Mouse (Mus musculus) Patski (cell line): Measurements from ENCODE around the gene Fsd1. TPM values are rescaled to one million over a fixed set of nuclear protein-coding genes. Genes with fewer than 3 reads are reported as not detected.

Source experiments
- ATAC-seq: fragments of 100-300 bp; one replicate; pipeline ENCODE4 v1.8.0; 2021
- CTCF ChIA-PET: fragments of 350-600 bp; sonication (Branson Sonifier 250); formaldehyde crosslinking; loops from one replicate; lab custom pipeline; 2022; ENCODE audit warnings: inconsistent platforms; lab: Charles Lee
- POLR2A ChIA-PET: fragments of 350-600 bp; sonication (Branson Sonifier 250); formaldehyde crosslinking; loops from one replicate; lab custom pipeline; 2022; ENCODE audit warnings: antibody characterized with exemption, inconsistent platforms; lab: Charles Lee
- DNase-seq: peaks from one replicate; pipeline ENCODE4 v3.0.0-alpha.2; 2011; ENCODE audit warnings: low read depth, low spot score
- H3K27me3 ChIP-seq: fragments of 371-371 bp; one replicate; pipeline ENCODE4 v1.5.1; 2021
- CTCF ChIP-seq: fragments of 100-300 bp; IDR thresholded peaks from one replicate; pipeline ENCODE4 v1.5.1; 2021
- in situ Hi-C: fragments of 300-500 bp; cut with MboI; formaldehyde crosslinking; loops from 3 replicates; pipeline ENCODE4 v1.11.1; 2018; ENCODE audit warnings: low pct_unique_long_range_greater_than_20kb, mixed read lengths
- polyA plus RNA-seq: library from polyadenylated mRNA; unstranded; gene quantifications from one replicate; pipeline ENCODE4 v1.2.3, GENCODE M21; 2021

Fsd1 gene
- polyA plus RNA-seq, 1 experiment from 2014 or later: 26.2 TPM

GRCm38 (mm10) chr17:56040857-56041163 lies 54.5 kb downstream of the Fsd1 start:
- POLR2A ChIA-PET: interaction anchor here (1.6 kb wide), 1 partner anchor 31 kb away, joined by 6 read pairs; no protein-coding TSS in a partner anchor
- no peak for TF ChIP-seq CTCF
- CTCF ChIA-PET: interaction anchor here (2.2 kb wide), 1 partner anchor 31 kb away, joined by 5 read pairs; no protein-coding TSS in a partner anchor
- no peaks in the 10 kb centered on the region for H3K27me3 ChIP-seq
- in situ Hi-C loops: no loop called here
- DNase-seq: no peak
- ATAC-seq: no peak

Other genes starting within 250 kb of the Fsd1 start
- not detected for gene Adgre4, start 236.5 kb upstream of the Fsd1 start, polyA plus RNA-seq
- gene Zfp119a, start 107.6 kb upstream of the Fsd1 start, polyA plus RNA-seq: 6.5 TPM
- gene Zfp959, start 94.4 kb upstream of the Fsd1 start, polyA plus RNA-seq: 6.8 TPM
- gene Zfp119b, start 37.0 kb upstream of the Fsd1 start, polyA plus RNA-seq: 4.9 TPM
- not detected for gene Ebi3, start 33.9 kb upstream of the Fsd1 start, polyA plus RNA-seq
- 15.0 TPM for gene Yju2, start 27.4 kb upstream of the Fsd1 start, polyA plus RNA-seq
- gene Shd, start 16.0 kb upstream of the Fsd1 start, polyA plus RNA-seq: not detected
- 14.2 TPM for gene Stap2, start 19.1 kb downstream of the Fsd1 start, polyA plus RNA-seq
- gene Mpnd, start 19.2 kb downstream of the Fsd1 start, polyA plus RNA-seq: 174 TPM
- gene Sh3gl1, start 50.1 kb downstream of the Fsd1 start, polyA plus RNA-seq: 85.2 TPM
- 18.0 TPM for gene Chaf1a, start 53.9 kb downstream of the Fsd1 start, polyA plus RNA-seq
- gene Ubxn6, start 88.5 kb downstream of the Fsd1 start, polyA plus RNA-seq: 66.0 TPM
- gene Hdgfl2, start 93.1 kb downstream of the Fsd1 start, polyA plus RNA-seq: 117 TPM
- gene Plin4, start 123.3 kb downstream of the Fsd1 start, polyA plus RNA-seq: 7.1 TPM
- gene Plin5, start 131.1 kb downstream of the Fsd1 start, polyA plus RNA-seq: 0.55 TPM
- 0.08 TPM for gene Lrg1, start 135.5 kb downstream of the Fsd1 start, polyA plus RNA-seq
- 2.0 TPM for gene Sema6b, start 153.8 kb downstream of the Fsd1 start, polyA plus RNA-seq
- 2.0 TPM for gene Tnfaip8l1, start 176.0 kb downstream of the Fsd1 start, polyA plus RNA-seq
- 96.5 TPM for gene Mydgf, start 197.4 kb downstream of the Fsd1 start, polyA plus RNA-seq
- 58.5 TPM for gene Dpp9, start 232.4 kb downstream of the Fsd1 start, polyA plus RNA-seq